Mouse (Mus musculus) layer of hippocampus, postnatal 25 days (tissue): ENCODE data around the gene Kctd14. TPM values are rescaled to one million over a fixed set of nuclear protein-coding genes. Genes with fewer than 3 reads are reported as not detected.

Experiments used
- DNase-seq, 2 experiments: peaks; one replicate each; pipeline ENCODE4 v3.0.0; 2022; ENCODE audit warnings: mixed read lengths in 2 of 2, low spot score in 1 of 2; ENCODE audit errors: extremely low spot score in 1 of 2
- total RNA-seq, 2 experiments: library from RNA; stranded (reverse); gene quantifications; 2 replicates each; pipeline ENCODE4 v1.2.3; 2021

Gene Kctd14
- total RNA-seq, 2 experiments from 2014 or later = 3.9 to 4.1 TPM

GRCm38 (mm10) chr7:97434517-97434916 lies 16.6 kb upstream of the Kctd14 start:
- no peak for DNase-seq

- DNase-seq = no peak
Observed at GRCm38 (mm10) chr7:97438986-97439385, 12.1 kb upstream of the Kctd14 start.

- DNase-seq = peak; percentile 69 to 91
Observed at GRCm38 (mm10) chr7:97446171-97446925, 4.8 kb upstream of the Kctd14 start.

GRCm38 (mm10) chr7:97447050-97447531 lies 4.0 kb upstream of the Kctd14 start:
- peak; percentile 10 to 12 for DNase-seq

GRCm38 (mm10) chr7:97452196-97452595 lies 1.1 kb downstream of the Kctd14 start:
- DNase-seq = no peak

- no peak for DNase-seq
Observed at GRCm38 (mm10) chr7:97453141-97453921, 2.2 kb downstream of the Kctd14 start.

GRCm38 (mm10) chr7:97454795-97455194 lies 3.7 kb downstream of the Kctd14 start:
- DNase-seq = no peak

GRCm38 (mm10) chr7:97455577-97455976 lies 4.5 kb downstream of the Kctd14 start:
- no peak for DNase-seq

- DNase-seq = peak; percentile 11 to 16
Observed at GRCm38 (mm10) chr7:97473001-97473400, 21.9 kb downstream of the Kctd14 start.

GRCm38 (mm10) chr7:97479349-97479748 lies 28.2 kb downstream of the Kctd14 start:
- DNase-seq = no peak

GRCm38 (mm10) chr7:97480290-97480689 lies 29.2 kb downstream of the Kctd14 start:
- DNase-seq = no peak

- peak; percentile 59 to 78 for DNase-seq
Observed at GRCm38 (mm10) chr7:97480821-97481339, 29.8 kb downstream of the Kctd14 start, which contains the start of gene Ints4. Gene Ints4 (plus strand): TSS chr7:97480956.

- no peak for DNase-seq
Observed at GRCm38 (mm10) chr7:97483378-97483777, 32.3 kb downstream of the Kctd14 start.

- DNase-seq = no peak
Observed at GRCm38 (mm10) chr7:97491157-97491556, 40.0 kb downstream of the Kctd14 start.

- DNase-seq = no peak
Observed at GRCm38 (mm10) chr7:97492420-97492819, 41.3 kb downstream of the Kctd14 start.

- no peak for DNase-seq
Observed at GRCm38 (mm10) chr7:97495052-97495451, 43.9 kb downstream of the Kctd14 start.

GRCm38 (mm10) chr7:97500555-97501209 lies 49.6 kb downstream of the Kctd14 start:
- DNase-seq = no peak
